Mouse (Mus musculus) spleen, adult 2 months (tissue): ENCODE measurements around the gene Mylk. TPM values are rescaled to one million over a fixed set of nuclear protein-coding genes. Genes with fewer than 3 reads are reported as not detected.

ENCODE experiments used
- DNase-seq, 2 experiments: peaks; one replicate each; pipeline versions ENCODE4 v3.0.0 to v3.0.0-alpha.2; 2012 to 2021; ENCODE audit warnings: low spot score in 2 of 2, low read depth in 1 of 2
- H3K27ac ChIP-seq: fragments of 200-500 bp; 2 replicates; pipeline ENCODE4 v1.5.1; 2012; ENCODE audit warnings: low read length, inconsistent platforms; ENCODE audit not compliant: insufficient read depth
- H3K27me3 ChIP-seq: fragments of 200-500 bp; 2 replicates; pipeline ENCODE4 v1.6.1; 2012; ENCODE audit warnings: mild to moderate bottlenecking, moderate library complexity, low read length, inconsistent platforms; ENCODE audit not compliant: control insufficient read depth, insufficient read depth
- H3K36me3 ChIP-seq: fragments of 200-500 bp; 2 replicates; pipeline ENCODE4 v1.6.1; 2012; ENCODE audit warnings: mild to moderate bottlenecking, low read length, inconsistent platforms; ENCODE audit not compliant: control insufficient read depth, insufficient read depth
- H3K4me1 ChIP-seq: fragments of 200-500 bp; 2 replicates; pipeline ENCODE4 v1.6.1; 2011; ENCODE audit warnings: inconsistent platforms; ENCODE audit not compliant: control insufficient read depth, insufficient read depth, insufficient read length
- H3K4me3 ChIP-seq: fragments of 200-500 bp; 2 replicates; pipeline ENCODE4 v1.5.1; 2011; ENCODE audit warnings: mild to moderate bottlenecking, inconsistent platforms; ENCODE audit not compliant: insufficient read depth, insufficient read length; ENCODE audit errors: extremely low read depth
- CTCF ChIP-seq: fragments of 200-500 bp; IDR thresholded peaks from 2 replicates; pipeline ENCODE4 v1.5.1; 2011; ENCODE audit warnings: mild to moderate bottlenecking, inconsistent platforms; ENCODE audit not compliant: insufficient read depth, insufficient read length, insufficient replicate concordance; ENCODE audit errors: extremely low read depth
- POLR2A ChIP-seq: fragments of 200-500 bp; IDR thresholded peaks from 2 replicates; pipeline ENCODE4 v1.6.1; 2011; ENCODE audit warnings: low read depth, low read length, inconsistent platforms
- WGBS: fragments of 180-500 bp; shearing (Covaris S2); methylation state at CpG from one replicate; pipeline ENCODE4 v1.1.7; 2018; 5-methylcytosine and 5-hydroxymethylcytosine counted together
- polyA plus RNA-seq: library from polyadenylated mRNA; depleted of rRNA; stranded (reverse); fragments of >200 nt; gene quantifications from 2 replicates; pipeline ENCODE4 v1.2.3, GENCODE M21; 2012

The Mylk gene
- polyA plus RNA-seq, 1 experiment: 41.9 TPM

- 83% methylated on average over 2 of the region's 2 CpGs for WGBS
- TF ChIP-seq POLR2A (no peak), CTCF (no peak)
- no peak for DNase-seq
- H3K27me3 ChIP-seq: no peaks in the 10 kb centered on the region
- no peaks in the 10 kb centered on the region for H3K4me1 ChIP-seq
- H3K36me3 ChIP-seq: no peaks in the 10 kb centered on the region
- no peak overlapping the region for H3K4me3 ChIP-seq
- H3K27ac ChIP-seq: no peak overlapping the region
Measured at GRCm38 (mm10) chr16:34901031-34901430, 156.0 kb downstream of the Mylk start.

DNA sequence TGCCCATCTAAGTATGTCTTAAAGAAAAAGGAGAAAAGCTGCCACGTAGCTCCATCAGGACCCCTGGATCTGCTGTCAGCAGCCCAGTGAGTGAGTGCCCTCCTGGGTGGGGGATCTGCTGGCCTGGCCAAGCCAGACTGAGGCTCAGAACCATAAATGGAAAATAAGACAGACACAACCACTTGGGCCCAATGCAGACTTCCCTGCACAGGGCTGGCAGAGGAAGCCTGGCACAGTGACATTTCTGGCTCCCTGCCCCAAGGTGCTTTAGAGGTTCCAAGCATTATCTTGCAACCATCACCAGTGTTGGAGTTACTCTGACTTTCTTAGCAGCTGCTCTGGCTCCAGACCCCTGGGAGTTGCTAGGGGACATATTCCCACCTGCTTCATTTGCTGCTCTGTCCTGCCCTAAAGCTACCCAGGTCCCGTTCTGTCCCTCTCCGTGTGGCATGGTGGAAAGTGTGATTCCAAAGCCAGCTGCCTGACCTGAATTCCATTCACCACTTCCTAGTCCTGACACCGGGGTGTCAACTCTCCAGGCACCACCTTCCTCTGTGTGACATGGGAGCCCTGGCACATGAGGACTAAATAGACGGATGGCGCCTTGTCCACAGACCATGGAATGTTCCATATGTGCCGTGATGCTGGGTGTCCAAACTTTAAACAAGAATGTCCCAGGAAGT, 156.7 kb downstream of the Mylk start:
- Histone ChIP-seq H3K36me3 (no peaks in the 10 kb centered on the region), H3K4me3 (no peak overlapping the region), H3K27ac (no peak overlapping the region), H3K4me1 (no peaks in the 10 kb centered on the region), H3K27me3 (no peaks in the 10 kb centered on the region)
- DNase-seq: no peak
- 79% methylated on average over 7 of the region's 7 CpGs for WGBS
- TF ChIP-seq CTCF: no peak
- no peak for TF ChIP-seq POLR2A

DNA sequence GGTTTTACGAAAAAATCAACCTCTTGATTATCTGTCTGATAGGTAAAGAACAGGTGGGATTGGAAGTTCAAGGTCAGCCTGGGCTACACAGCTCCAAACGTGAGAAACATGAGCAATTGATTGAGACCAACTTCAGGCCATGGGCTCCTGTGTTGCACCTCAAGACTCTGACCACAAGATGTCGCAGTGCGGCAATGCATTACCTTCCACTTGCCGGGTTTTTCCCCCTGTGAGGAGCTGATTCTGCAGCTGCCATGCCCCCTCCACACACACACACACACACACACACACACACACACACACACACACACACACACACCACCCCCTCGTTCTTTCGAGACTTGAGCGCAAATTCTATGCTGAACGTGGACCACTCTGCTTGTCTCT, 157.3 kb downstream of the Mylk start:
- H3K27ac ChIP-seq: no peak overlapping the region
- DNase-seq: peak in 1 of 2 experiments; percentile 31
- H3K4me1 ChIP-seq: no peaks in the 10 kb centered on the region
- no peak overlapping the region for H3K4me3 ChIP-seq
- no peaks in the 10 kb centered on the region for H3K27me3 ChIP-seq
- WGBS: 21% methylated on average over 9 of the region's 9 CpGs
- TF ChIP-seq POLR2A (no peak), CTCF (peak; percentile 56; the same call in 1 of the 2 replicates)
- no peaks in the 10 kb centered on the region for H3K36me3 ChIP-seq

- no peaks in the 10 kb centered on the region for H3K27me3 ChIP-seq
- DNase-seq: no peak
- WGBS: 79% methylated on average over 8 of the region's 8 CpGs
- H3K4me3 ChIP-seq: no peak overlapping the region
- TF ChIP-seq POLR2A (no peak), CTCF (no peak)
- no peaks in the 10 kb centered on the region for H3K36me3 ChIP-seq
- H3K27ac ChIP-seq: no peak overlapping the region
- H3K4me1 ChIP-seq: no peaks in the 10 kb centered on the region
Measured at GRCm38 (mm10) chr16:34902761-34903160, 157.8 kb downstream of the Mylk start.

DNA sequence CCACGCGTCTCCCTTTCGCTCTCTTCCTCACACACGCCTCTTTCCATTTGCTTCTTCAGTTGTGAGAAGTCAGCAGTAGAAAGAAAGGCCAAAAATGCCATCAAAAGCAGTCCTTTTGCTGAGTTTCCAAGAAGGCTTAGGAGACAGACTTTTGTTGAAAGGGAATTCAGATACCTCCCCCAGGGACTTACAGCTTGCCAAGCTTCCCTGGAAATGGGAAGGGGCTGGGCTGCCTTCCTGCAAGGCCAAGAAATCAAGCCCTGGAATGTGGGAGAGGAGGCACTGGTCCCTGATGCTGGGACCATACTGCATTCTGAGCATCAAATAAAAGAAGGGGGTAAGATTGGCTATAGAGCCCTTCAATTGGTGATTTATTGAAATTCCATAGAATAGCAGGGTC, 159.9 kb downstream of the Mylk start:
- Histone ChIP-seq H3K4me1 (no peaks in the 10 kb centered on the region), H3K27me3 (no peaks in the 10 kb centered on the region), H3K4me3 (no peak overlapping the region), H3K36me3 (no peaks in the 10 kb centered on the region), H3K27ac (no peak overlapping the region)
- 92% methylated on average over 4 of the region's 4 CpGs for WGBS
- DNase-seq: no peak
- TF ChIP-seq CTCF (no peak), POLR2A (no peak)

DNA sequence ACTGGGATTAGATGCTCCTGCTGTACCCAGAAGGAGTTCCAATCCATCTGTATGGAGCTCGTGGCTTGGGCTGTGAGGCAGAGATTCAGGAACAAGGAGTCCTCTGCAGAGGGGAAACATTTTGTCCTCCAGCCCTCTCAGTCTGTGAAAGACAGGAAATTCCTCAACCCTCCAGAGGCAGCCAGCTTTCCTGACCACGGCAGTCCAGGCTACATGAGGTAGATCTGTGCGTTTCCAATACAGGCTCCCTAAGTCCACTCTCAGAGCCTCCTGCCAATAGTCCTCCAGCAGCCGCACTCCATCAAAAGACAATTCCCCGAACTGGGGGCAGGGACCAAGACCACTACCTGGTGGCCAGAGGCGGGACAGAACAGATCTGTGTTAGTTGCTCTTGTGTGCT, 164.4 kb downstream of the Mylk start:
- no peaks in the 10 kb centered on the region for H3K27me3 ChIP-seq
- no peak overlapping the region for H3K4me3 ChIP-seq
- no peak overlapping the region for H3K27ac ChIP-seq
- WGBS: 67% methylated on average over 6 of the region's 6 CpGs
- no peaks in the 10 kb centered on the region for H3K4me1 ChIP-seq
- no peak for DNase-seq
- TF ChIP-seq CTCF (no peak), POLR2A (no peak)
- no peaks in the 10 kb centered on the region for H3K36me3 ChIP-seq

DNA sequence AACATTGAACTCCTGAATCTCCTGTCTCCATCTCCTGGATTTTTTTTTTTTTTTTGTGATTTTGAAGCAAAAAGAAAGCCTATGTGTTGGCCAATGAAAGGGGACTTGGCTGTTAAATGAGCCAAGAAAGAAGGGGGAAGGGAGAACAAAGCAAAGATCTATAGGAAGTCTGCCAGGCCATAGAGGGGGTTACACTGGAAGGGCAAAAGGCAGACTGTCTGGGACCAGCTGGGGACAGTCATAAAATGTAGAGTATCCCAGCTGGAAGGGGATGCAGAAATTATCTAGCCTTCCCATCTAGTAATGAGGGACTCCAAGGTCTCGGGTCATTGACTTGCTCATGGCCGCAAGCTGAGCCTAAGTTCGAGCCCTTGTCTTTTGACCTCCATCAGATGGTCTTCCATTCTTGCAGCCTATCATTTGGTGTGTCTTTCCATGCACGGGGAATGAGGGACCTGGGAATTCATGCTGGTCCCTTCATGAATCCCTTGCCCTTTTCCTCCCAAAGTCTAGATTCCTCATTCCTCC, 172.4 kb downstream of the Mylk start:
- WGBS: 93% methylated on average over 4 of the region's 4 CpGs

More for the DNA sequence above, 172.4 kb downstream of the Mylk start:
- Histone ChIP-seq H3K36me3 (no peaks in the 10 kb centered on the region), H3K27me3 (no peaks in the 10 kb centered on the region), H3K4me1 (no peaks in the 10 kb centered on the region), H3K4me3 (no peak overlapping the region), H3K27ac (no peak overlapping the region)
- no peak for TF ChIP-seq CTCF
- DNase-seq: no peak
